Mouse (Mus musculus) c-Kit-positive CD71-negative TER-119-negative erythroid progenitor cells, embryonic 14.5 days (primary cell): Measurements from ENCODE around the gene Tspan8.

ENCODE experiments used
- DNase-seq: peaks from one replicate; pipeline ENCODE4 v3.0.0-alpha.2; 2013; ENCODE audit warnings: low read depth

Tspan8 gene

GRCm38 (mm10) chr10:115834017-115834416, 17.4 kb downstream of the Tspan8 start:
- DNase-seq: no peak

GRCm38 (mm10) chr10:115846930-115847329, 30.3 kb downstream of the Tspan8 start:
- no peak for DNase-seq

GRCm38 (mm10) chr10:115848511-115848910, 31.9 kb downstream of the Tspan8 start:
- DNase-seq: no peak

GRCm38 (mm10) chr10:115860210-115860880, 43.7 kb downstream of the Tspan8 start:
- DNase-seq: no peak

GRCm38 (mm10) chr10:115861967-115862366, 45.3 kb downstream of the Tspan8 start:
- no peak for DNase-seq

- no peak for DNase-seq
These were observed 66.1 kb downstream of the Tspan8 start for GRCm38 (mm10) chr10:115882757-115883156.

GRCm38 (mm10) chr10:115891924-115892323, 75.3 kb downstream of the Tspan8 start:
- DNase-seq: no peak

GRCm38 (mm10) chr10:115892973-115893372, 76.3 kb downstream of the Tspan8 start:
- no peak for DNase-seq

- DNase-seq: no peak
These were observed 77.4 kb downstream of the Tspan8 start for GRCm38 (mm10) chr10:115894045-115894444.

- DNase-seq: no peak
These were observed 80.1 kb downstream of the Tspan8 start for GRCm38 (mm10) chr10:115896764-115897163.

- no peak for DNase-seq
These were observed 80.6 kb downstream of the Tspan8 start for GRCm38 (mm10) chr10:115897235-115897634.
